Mouse (Mus musculus) ovary, postnatal 36 days (tissue): Measurements from ENCODE around the gene Gfy.
A peak's percentile ranks its signal among the peaks of the same experiment; 100 is the strongest.

ENCODE experiments used
- DNase-seq: peaks from one replicate; pipeline ENCODE4 v3.0.0; 2022; ENCODE audit warnings: low spot score, mixed read lengths

Gene Gfy

GRCm38 (mm10) chr7:45149545-45149944 is 29.8 kb downstream of the Gfy start:
- DNase-seq: no peak

GRCm38 (mm10) chr7:45148534-45149098 is 30.8 kb downstream of the Gfy start:
- no peak for DNase-seq

GRCm38 (mm10) chr7:45147899-45148298 is 31.5 kb downstream of the Gfy start:
- DNase-seq: no peak

GRCm38 (mm10) chr7:45147267-45147666 is 32.1 kb downstream of the Gfy start:
- no peak for DNase-seq

GRCm38 (mm10) chr7:45145460-45145859 is 33.9 kb downstream of the Gfy start:
- DNase-seq: no peak

- DNase-seq: no peak
Observed at GRCm38 (mm10) chr7:45144368-45145174, 34.8 kb downstream of the Gfy start.

- no peak for DNase-seq
Observed at GRCm38 (mm10) chr7:45141914-45142313, 37.5 kb downstream of the Gfy start.

- no peak for DNase-seq
Observed at GRCm38 (mm10) chr7:45141319-45141718, 38.0 kb downstream of the Gfy start.

- no peak for DNase-seq
Observed at GRCm38 (mm10) chr7:45139904-45140723, 39.3 kb downstream of the Gfy start.

- DNase-seq: no peak
Observed at GRCm38 (mm10) chr7:45138403-45138802, 41.0 kb downstream of the Gfy start.

- no peak for DNase-seq
Observed at GRCm38 (mm10) chr7:45137171-45138006, 42.0 kb downstream of the Gfy start.

- DNase-seq: peak; percentile 87
Observed at GRCm38 (mm10) chr7:45135993-45136567, 43.3 kb downstream of the Gfy start, which contains the start of the genes Gm45713 and Flt3l. Gm45713 (minus strand) TSS chr7:45136231. Flt3l (minus strand) TSS chr7:45136432.

- no peak for DNase-seq
Observed at GRCm38 (mm10) chr7:45135370-45135769, 44.0 kb downstream of the Gfy start.

- no peak for DNase-seq
Observed at GRCm38 (mm10) chr7:45134544-45135026, 44.8 kb downstream of the Gfy start.

GRCm38 (mm10) chr7:45133446-45134159 is 45.8 kb downstream of the Gfy start:
- no peak for DNase-seq

GRCm38 (mm10) chr7:45131850-45132249 is 47.5 kb downstream of the Gfy start:
- DNase-seq: no peak

- no peak for DNase-seq
Observed at GRCm38 (mm10) chr7:45129776-45130512, 49.4 kb downstream of the Gfy start.

- DNase-seq: no peak
Observed at GRCm38 (mm10) chr7:45129318-45129717, 50.1 kb downstream of the Gfy start.

GRCm38 (mm10) chr7:45128624-45129246 is 50.6 kb downstream of the Gfy start, which contains the start of gene Rpl13a:
Rpl13a (minus strand) TSS chr7:45128761.
- peak; percentile 97 for DNase-seq
